Mouse (Mus musculus): ENCODE measurements around the gene Mpv17l2.

DNA sequence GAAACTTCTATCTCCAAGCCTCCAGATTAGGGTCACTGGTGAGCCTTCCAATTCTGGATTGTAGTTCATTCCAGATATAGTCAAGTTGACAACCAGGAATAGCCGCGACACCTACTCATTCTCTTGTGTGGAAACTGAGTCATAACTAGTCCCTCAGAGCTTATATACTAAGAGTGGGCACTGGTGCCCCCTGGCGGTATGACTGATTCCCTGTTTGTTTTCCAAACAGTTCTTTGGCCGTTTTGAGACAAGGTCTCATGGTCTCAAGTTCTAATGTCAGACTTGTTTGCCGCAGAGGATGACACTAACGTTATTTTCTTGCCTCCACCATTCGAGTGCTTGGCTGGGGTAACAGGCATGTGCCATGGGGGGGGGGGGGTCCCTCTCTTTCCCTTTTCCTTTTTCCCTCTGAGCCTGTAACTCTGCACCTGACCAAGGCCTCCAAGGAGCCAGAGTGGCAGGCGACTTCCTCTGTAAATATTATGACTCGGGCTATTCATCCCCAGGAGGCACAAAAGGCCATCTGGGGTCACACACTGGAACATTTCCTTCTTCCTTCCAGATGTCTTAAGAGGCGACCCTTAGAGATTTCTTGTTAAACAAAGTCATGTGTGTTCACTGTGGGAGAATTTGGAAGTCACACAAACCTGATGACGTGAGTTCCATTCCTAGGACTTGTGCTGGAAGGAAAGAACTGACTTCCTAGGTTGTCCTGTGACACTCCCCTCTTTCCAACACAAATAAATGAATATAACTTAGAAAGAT lies 8.6 kb downstream of the Mpv17l2 start:
- TF ChIP-seq POLR2A (IDR thresholded peaks at IDR 0.05; ENCODE audit: borderline replicate concordance, extremely low read depth, low read depth, low read length) (no peak), CTCF (IDR thresholded peaks at IDR 0.05; ENCODE audit: insufficient read depth, low read length) (peak; percentile 42; the same call in 1 of the 2 replicates)

All from lung, adult 2 months (tissue).